Mouse (Mus musculus): ENCODE measurements around the gene Aldh1a1. TPM values are rescaled to one million over a fixed set of nuclear protein-coding genes. Genes with fewer than 3 reads are reported as not detected.

Aldh1a1 gene
- polyA plus RNA-seq, 1 experiment: not detected

- Histone ChIP-seq H3K4me3 (no peak overlapping the region), H3K79me2 (ENCODE audit: control insufficient read depth, insufficient read depth) (no peaks in the 10 kb centered on the region), H3K27me3 (ENCODE audit: control insufficient read depth, insufficient read depth, insufficient read length) (no peaks in the 10 kb centered on the region), H3ac (ENCODE audit: control insufficient read depth, insufficient read length) (no peak overlapping the region), H3K36me3 (ENCODE audit: control insufficient read depth, insufficient read depth) (no peaks in the 10 kb centered on the region), H3K4me2 (ENCODE audit: low read depth) (no peak overlapping the region)
- TF ChIP-seq CEBPB (IDR thresholded peaks at IDR 0.05; ENCODE audit: insufficient read depth, poor library complexity, severe bottlenecking) (no peak), MYOD1 (IDR thresholded peaks at IDR 0.05; ENCODE audit: control insufficient read depth in 1 of 3, insufficient read length in 2 of 3, low read depth in 2 of 3) (no peak), POLR2A (IDR thresholded peaks at IDR 0.05; ENCODE audit: insufficient read length, low read depth) (no peak), SRF (IDR thresholded peaks at IDR 0.05; ENCODE audit: control insufficient read depth, insufficient read length, low read depth) (no peak), MYOG (IDR thresholded peaks at IDR 0.05; ENCODE audit: control insufficient read depth in 1 of 3, insufficient read depth in 1 of 3, insufficient read length in 2 of 3, low read depth in 2 of 3) (no peak), E2F4 (IDR thresholded peaks at IDR 0.05; ENCODE audit: insufficient read depth) (no peak), TCF3 (IDR thresholded peaks at IDR 0.05; ENCODE audit: insufficient read length, low read depth) (no peak), MAX (IDR thresholded peaks at IDR 0.05; ENCODE audit: low read depth) (no peak), REST (IDR thresholded peaks at IDR 0.05; ENCODE audit: insufficient read depth, insufficient read length) (no peak), USF1 (IDR thresholded peaks at IDR 0.05; ENCODE audit: low read depth) (no peak), TCF12 (IDR thresholded peaks at IDR 0.05; ENCODE audit: insufficient read depth, poor library complexity, severe bottlenecking) (no peak), POLR2AphosphoS2 (IDR thresholded peaks at IDR 0.05; ENCODE audit: insufficient read length, low read depth) (no peak)
These were observed 565 bp upstream of the Aldh1a1 start for GRCm38 (mm10) chr19:20491950-20492349.

GRCm38 (mm10) chr19:20496476-20496875, 4.0 kb downstream of the Aldh1a1 start:
- TF ChIP-seq CEBPB (IDR thresholded peaks at IDR 0.05; ENCODE audit: insufficient read depth, poor library complexity, severe bottlenecking) (no peak), MAX (IDR thresholded peaks at IDR 0.05; ENCODE audit: low read depth) (no peak), SRF (IDR thresholded peaks at IDR 0.05; ENCODE audit: control insufficient read depth, insufficient read length, low read depth) (no peak), USF1 (IDR thresholded peaks at IDR 0.05; ENCODE audit: low read depth) (no peak), REST (IDR thresholded peaks at IDR 0.05; ENCODE audit: insufficient read depth, insufficient read length) (no peak), E2F4 (IDR thresholded peaks at IDR 0.05; ENCODE audit: insufficient read depth) (no peak), TCF12 (IDR thresholded peaks at IDR 0.05; ENCODE audit: insufficient read depth, poor library complexity, severe bottlenecking) (no peak), TCF3 (IDR thresholded peaks at IDR 0.05; ENCODE audit: insufficient read length, low read depth) (no peak), MYOD1 (IDR thresholded peaks at IDR 0.05; ENCODE audit: control insufficient read depth in 1 of 3, insufficient read length in 2 of 3, low read depth in 2 of 3) (no peak), POLR2A (IDR thresholded peaks at IDR 0.05; ENCODE audit: insufficient read length, low read depth) (no peak), MYOG (IDR thresholded peaks at IDR 0.05; ENCODE audit: control insufficient read depth in 1 of 3, insufficient read depth in 1 of 3, insufficient read length in 2 of 3, low read depth in 2 of 3) (no peak), POLR2AphosphoS2 (IDR thresholded peaks at IDR 0.05; ENCODE audit: insufficient read length, low read depth) (no peak)
- Histone ChIP-seq H3K4me3 (no peak overlapping the region), H3K4me2 (ENCODE audit: low read depth) (no peak overlapping the region), H3K36me3 (ENCODE audit: control insufficient read depth, insufficient read depth) (no peaks in the 10 kb centered on the region), H3K27me3 (ENCODE audit: control insufficient read depth, insufficient read depth, insufficient read length) (no peaks in the 10 kb centered on the region), H3K79me2 (ENCODE audit: control insufficient read depth, insufficient read depth) (no peaks in the 10 kb centered on the region), H3ac (ENCODE audit: control insufficient read depth, insufficient read length) (no peak overlapping the region)

GRCm38 (mm10) chr19:20505359-20505758, 12.8 kb downstream of the Aldh1a1 start:
- Histone ChIP-seq H3K4me3 (no peak overlapping the region), H3K27me3 (ENCODE audit: control insufficient read depth, insufficient read depth, insufficient read length) (no peaks in the 10 kb centered on the region), H3ac (ENCODE audit: control insufficient read depth, insufficient read length) (no peak overlapping the region), H3K4me2 (ENCODE audit: low read depth) (no peak overlapping the region), H3K79me2 (ENCODE audit: control insufficient read depth, insufficient read depth) (no peaks in the 10 kb centered on the region), H3K36me3 (ENCODE audit: control insufficient read depth, insufficient read depth) (no peaks in the 10 kb centered on the region)
- TF ChIP-seq TCF12 (IDR thresholded peaks at IDR 0.05; ENCODE audit: insufficient read depth, poor library complexity, severe bottlenecking) (no peak), CEBPB (IDR thresholded peaks at IDR 0.05; ENCODE audit: insufficient read depth, poor library complexity, severe bottlenecking) (no peak), MYOG (IDR thresholded peaks at IDR 0.05; ENCODE audit: control insufficient read depth in 1 of 3, insufficient read depth in 1 of 3, insufficient read length in 2 of 3, low read depth in 2 of 3) (no peak), SRF (IDR thresholded peaks at IDR 0.05; ENCODE audit: control insufficient read depth, insufficient read length, low read depth) (no peak), POLR2AphosphoS2 (IDR thresholded peaks at IDR 0.05; ENCODE audit: insufficient read length, low read depth) (no peak), E2F4 (IDR thresholded peaks at IDR 0.05; ENCODE audit: insufficient read depth) (no peak), TCF3 (IDR thresholded peaks at IDR 0.05; ENCODE audit: insufficient read length, low read depth) (no peak), MAX (IDR thresholded peaks at IDR 0.05; ENCODE audit: low read depth) (no peak)

GRCm38 (mm10) chr19:20506936-20507615, 14.6 kb downstream of the Aldh1a1 start:
- Histone ChIP-seq H3ac (ENCODE audit: control insufficient read depth, insufficient read length) (no peak overlapping the region), H3K4me2 (ENCODE audit: low read depth) (no peak overlapping the region), H3K36me3 (ENCODE audit: control insufficient read depth, insufficient read depth) (no peaks in the 10 kb centered on the region), H3K79me2 (ENCODE audit: control insufficient read depth, insufficient read depth) (no peaks in the 10 kb centered on the region), H3K4me3 (no peak overlapping the region), H3K27me3 (ENCODE audit: control insufficient read depth, insufficient read depth, insufficient read length) (no peaks in the 10 kb centered on the region)
- no peak for TF ChIP-seq POLR2AphosphoS2 (IDR thresholded peaks at IDR 0.05; ENCODE audit: insufficient read length, low read depth)
- no peak for TF ChIP-seq POLR2A (IDR thresholded peaks at IDR 0.05; ENCODE audit: insufficient read length, low read depth)
- TF ChIP-seq MYOD1 (IDR thresholded peaks at IDR 0.05; ENCODE audit: control insufficient read depth in 1 of 3, insufficient read length in 2 of 3, low read depth in 2 of 3): no peak
- no peak for TF ChIP-seq USF1 (IDR thresholded peaks at IDR 0.05; ENCODE audit: low read depth)
- no peak for TF ChIP-seq REST (IDR thresholded peaks at IDR 0.05; ENCODE audit: insufficient read depth, insufficient read length)
- TF ChIP-seq TCF12 (IDR thresholded peaks at IDR 0.05; ENCODE audit: insufficient read depth, poor library complexity, severe bottlenecking): no peak
- no peak for TF ChIP-seq TCF3 (IDR thresholded peaks at IDR 0.05; ENCODE audit: insufficient read length, low read depth)
- TF ChIP-seq E2F4 (IDR thresholded peaks at IDR 0.05; ENCODE audit: insufficient read depth): no peak
- no peak for TF ChIP-seq MYOG (IDR thresholded peaks at IDR 0.05; ENCODE audit: control insufficient read depth in 1 of 3, insufficient read depth in 1 of 3, insufficient read length in 2 of 3, low read depth in 2 of 3)
- TF ChIP-seq MAX (IDR thresholded peaks at IDR 0.05; ENCODE audit: low read depth): no peak

All from myocyte (in vitro differentiated cells).